Mouse (Mus musculus): Measurements from ENCODE around the gene Zfp282. TPM values are rescaled to one million over a fixed set of nuclear protein-coding genes. Genes with fewer than 3 reads are reported as not detected.
A peak's percentile ranks its signal among the peaks of the same experiment; 100 is the strongest.

Zfp282 gene
- total and polyA plus RNA-seq, 2 experiments: 2.6 to 3.0 TPM

GRCm38 (mm10) chr6:47917051-47917450 is 40.0 kb downstream of the Zfp282 start:
- Histone ChIP-seq H3K79me2 (ENCODE audit: control insufficient read depth, insufficient read depth, low read length) (peaks cover 6% of the 10 kb centered on the region; the same call in 1 of the 2 replicates), H3K4me1 (ENCODE audit: control insufficient read depth, insufficient read depth, low read length) (peaks cover 6% of the 10 kb centered on the region), H3K9ac (ENCODE audit: low read depth, low read length) (no peak overlapping the region), H3K27ac (replicated peaks; ENCODE audit: insufficient read depth, low read depth, low read length) (no peak overlapping the region), H3K36me3 (ENCODE audit: control insufficient read depth, insufficient read depth, low read length) (no peaks in the 10 kb centered on the region), H3K4me3 (ENCODE audit: insufficient read depth, low read depth, low read length) (no peak overlapping the region), H3K27me3 (ENCODE audit: control insufficient read depth, insufficient read depth, low read length) (no peaks in the 10 kb centered on the region)
- 74% methylated on average over 5 of the region's 5 CpGs for WGBS
- no peak for DNase-seq (ENCODE audit: extremely low read depth, low read depth, low spot score)
- no peak for TF ChIP-seq CTCF (IDR thresholded peaks at IDR 0.05; ENCODE audit: low read depth, low read length)
- TF ChIP-seq POLR2A (IDR thresholded peaks at IDR 0.05; ENCODE audit: extremely low read depth, insufficient read depth, low read length): no peak

GRCm38 (mm10) chr6:47918768-47919274 is 41.8 kb downstream of the Zfp282 start:
- no peak for DNase-seq (ENCODE audit: extremely low read depth, low read depth, low spot score)
- Histone ChIP-seq H3K9ac (ENCODE audit: low read depth, low read length) (no peak overlapping the region), H3K27me3 (ENCODE audit: control insufficient read depth, insufficient read depth, low read length) (no peaks in the 10 kb centered on the region), H3K79me2 (ENCODE audit: control insufficient read depth, insufficient read depth, low read length) (peaks cover 9% of the 10 kb centered on the region; the same call in 1 of the 2 replicates), H3K4me3 (ENCODE audit: insufficient read depth, low read depth, low read length) (no peak overlapping the region), H3K4me1 (ENCODE audit: control insufficient read depth, insufficient read depth, low read length) (peaks cover 7% of the 10 kb centered on the region), H3K36me3 (ENCODE audit: control insufficient read depth, insufficient read depth, low read length) (no peaks in the 10 kb centered on the region), H3K27ac (replicated peaks; ENCODE audit: insufficient read depth, low read depth, low read length) (no peak overlapping the region)
- no peak for TF ChIP-seq CTCF (IDR thresholded peaks at IDR 0.05; ENCODE audit: low read depth, low read length)
- no peak for TF ChIP-seq POLR2A (IDR thresholded peaks at IDR 0.05; ENCODE audit: extremely low read depth, insufficient read depth, low read length)
- 94% methylated on average over 3 of the region's 3 CpGs for WGBS

GRCm38 (mm10) chr6:47919646-47920446 is 42.8 kb downstream of the Zfp282 start:
- peaks cover 9% of the 10 kb centered on the region; the same call in 1 of the 2 replicates for H3K79me2 ChIP-seq (ENCODE audit: control insufficient read depth, insufficient read depth, low read length)
- H3K27me3 ChIP-seq (ENCODE audit: control insufficient read depth, insufficient read depth, low read length): no peaks in the 10 kb centered on the region
- H3K36me3 ChIP-seq (ENCODE audit: control insufficient read depth, insufficient read depth, low read length): no peaks in the 10 kb centered on the region
- peaks cover 7% of the 10 kb centered on the region for H3K4me1 ChIP-seq (ENCODE audit: control insufficient read depth, insufficient read depth, low read length)
- TF ChIP-seq CTCF (IDR thresholded peaks at IDR 0.05; ENCODE audit: low read depth, low read length) (no peak), POLR2A (IDR thresholded peaks at IDR 0.05; ENCODE audit: extremely low read depth, insufficient read depth, low read length) (no peak)
- no peak for DNase-seq (ENCODE audit: extremely low read depth, low read depth, low spot score)
- 33% methylated on average over 11 of the region's 11 CpGs for WGBS
- no peak overlapping the region for H3K27ac ChIP-seq (replicated peaks; ENCODE audit: insufficient read depth, low read depth, low read length)
- H3K4me3 ChIP-seq (ENCODE audit: insufficient read depth, low read depth, low read length): peak overlapping the region; percentile 31; the same call in 1 of the 2 replicates
- H3K9ac ChIP-seq (ENCODE audit: low read depth, low read length): peak overlapping the region; percentile 42; the same call in 1 of the 2 replicates

- DNase-seq (ENCODE audit: extremely low read depth, low read depth, low spot score): peak; percentile 77
- TF ChIP-seq POLR2A (IDR thresholded peaks at IDR 0.05; ENCODE audit: extremely low read depth, insufficient read depth, low read length) (peak; percentile 67; the same call in 1 of the 2 replicates), CTCF (IDR thresholded peaks at IDR 0.05; ENCODE audit: low read depth, low read length) (peak; percentile 61)
- under 1% methylated on average over 67 of the region's 67 CpGs for WGBS
- H3K4me1 ChIP-seq (ENCODE audit: control insufficient read depth, insufficient read depth, low read length): peaks cover 7% of the 10 kb centered on the region
- H3K79me2 ChIP-seq (ENCODE audit: control insufficient read depth, insufficient read depth, low read length): peaks cover 9% of the 10 kb centered on the region; the same call in 1 of the 2 replicates
- H3K9ac ChIP-seq (ENCODE audit: low read depth, low read length): peak within 1 kb of the TSS; percentile 98
- H3K4me3 ChIP-seq (ENCODE audit: insufficient read depth, low read depth, low read length): peak within 1 kb of the TSS; percentile 95
- peak within 1 kb of the TSS; percentile 95 for H3K27ac ChIP-seq (replicated peaks; ENCODE audit: insufficient read depth, low read depth, low read length)
- H3K27me3 ChIP-seq (ENCODE audit: control insufficient read depth, insufficient read depth, low read length): no peaks in the 10 kb centered on the region
- no peaks in the 10 kb centered on the region for H3K36me3 ChIP-seq (ENCODE audit: control insufficient read depth, insufficient read depth, low read length)
Observed at GRCm38 (mm10) chr6:47920447-47921340, 43.7 kb downstream of the Zfp282 start, which contains the start of gene Zfp212. Gene Zfp212 (plus strand): TSS chr6:47920476.

GRCm38 (mm10) chr6:47942461-47942860 is 65.5 kb downstream of the Zfp282 start:
- 55% methylated on average over 12 of the region's 12 CpGs for WGBS
- no peaks in the 10 kb centered on the region for H3K36me3 ChIP-seq (ENCODE audit: control insufficient read depth, insufficient read depth, low read length)
- no peaks in the 10 kb centered on the region for H3K79me2 ChIP-seq (ENCODE audit: control insufficient read depth, insufficient read depth, low read length)
- H3K27ac ChIP-seq (replicated peaks; ENCODE audit: insufficient read depth, low read depth, low read length): no peak overlapping the region
- no peak for DNase-seq (ENCODE audit: extremely low read depth, low read depth, low spot score)
- TF ChIP-seq POLR2A (IDR thresholded peaks at IDR 0.05; ENCODE audit: extremely low read depth, insufficient read depth, low read length) (no peak), CTCF (IDR thresholded peaks at IDR 0.05; ENCODE audit: low read depth, low read length) (no peak)
- H3K4me3 ChIP-seq (ENCODE audit: insufficient read depth, low read depth, low read length): peak overlapping the region; percentile 55
- no peaks in the 10 kb centered on the region for H3K27me3 ChIP-seq (ENCODE audit: control insufficient read depth, insufficient read depth, low read length)
- no peak overlapping the region for H3K9ac ChIP-seq (ENCODE audit: low read depth, low read length)
- H3K4me1 ChIP-seq (ENCODE audit: control insufficient read depth, insufficient read depth, low read length): no peaks in the 10 kb centered on the region
